Mouse (Mus musculus) intestine, embryonic 15.5 days (tissue): ENCODE data around the gene Ccdc30. TPM values are rescaled to one million over a fixed set of nuclear protein-coding genes. Genes with fewer than 3 reads are reported as not detected.

Experiments
- ATAC-seq: fragments of 200-750 bp; cut with Nextera tagmentation; 2 replicates; pipeline ENCODE4 v1.8.0; 2017; ENCODE audit warnings: moderate TSS enrichment, moderate library complexity
- H3K27ac ChIP-seq: fragments of 300-500 bp; sonication (generic); 2 replicates; pipeline ENCODE4 v1.5.1; 2015; ENCODE audit warnings: mild to moderate bottlenecking, inconsistent platforms
- H3K27me3 ChIP-seq: fragments of 300-500 bp; sonication (generic); replicated peaks from 2 replicates; pipeline ENCODE4 v1.6.1; 2015; ENCODE audit warnings: inconsistent platforms
- H3K36me3 ChIP-seq: fragments of 300-500 bp; sonication (generic); 2 replicates; pipeline ENCODE4 v1.6.1; 2015; ENCODE audit warnings: inconsistent platforms
- H3K4me1 ChIP-seq: fragments of 300-500 bp; sonication (generic); replicated peaks from 2 replicates; pipeline ENCODE4 v1.6.1; 2015; ENCODE audit warnings: inconsistent platforms
- H3K4me2 ChIP-seq: fragments of 300-500 bp; sonication (generic); replicated peaks from 2 replicates; pipeline ENCODE4 v1.6.1; 2015; ENCODE audit warnings: mild to moderate bottlenecking, inconsistent platforms
- H3K4me3 ChIP-seq: fragments of 300-500 bp; sonication (generic); replicated peaks from 2 replicates; pipeline ENCODE4 v1.5.1; 2015; ENCODE audit warnings: inconsistent platforms
- H3K9ac ChIP-seq: fragments of 300-500 bp; sonication (generic); 2 replicates; pipeline ENCODE4 v1.6.1; 2015; ENCODE audit warnings: inconsistent platforms
- H3K9me3 ChIP-seq: fragments of 300-500 bp; sonication (generic); 2 replicates; pipeline ENCODE4 v1.6.1; 2016; ENCODE audit warnings: inconsistent platforms
- WGBS: fragments of 180-500 bp; shearing (Covaris S2); methylation state at CpG from one replicate; pipeline ENCODE4 v1.1.7; 2015; 5-methylcytosine and 5-hydroxymethylcytosine counted together
- polyA plus RNA-seq: library from polyadenylated mRNA; unstranded; fragments of >200 nt; fragmentation: Nextera tagmentation; extraction: Ambion mirVana; gene quantifications from 2 replicates; pipeline ENCODE4 v1.2.1, GENCODE M21; 2015

Ccdc30 gene
- polyA plus RNA-seq, 1 experiment from 2014 or later, result 5.2 TPM

DNA sequence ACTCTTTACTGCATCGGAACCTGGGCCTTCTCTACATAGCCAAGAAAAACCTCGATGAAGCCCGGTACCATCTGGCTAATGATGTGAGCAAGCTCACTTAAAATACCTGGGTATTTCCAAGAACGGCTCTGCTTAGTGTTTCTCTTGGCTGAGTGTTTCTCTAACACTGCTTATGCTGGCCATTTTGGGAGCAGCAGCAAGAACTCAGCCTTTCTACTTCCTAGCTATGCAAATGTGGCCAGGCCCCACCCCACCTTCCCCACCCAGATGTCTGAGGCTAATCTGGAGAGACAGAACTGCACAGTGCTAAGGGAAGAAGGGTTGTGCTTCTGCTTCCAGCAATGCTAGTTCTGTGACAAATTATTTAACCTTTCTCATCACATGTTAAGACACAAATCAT lies 26.5 kb upstream of the Ccdc30 start:
- Histone ChIP-seq H3K4me2 (no peak overlapping the region), H3K4me3 (no peak overlapping the region), H3K9me3 (no peaks in the 10 kb centered on the region), H3K4me1 (no peaks in the 10 kb centered on the region), H3K36me3 (no peaks in the 10 kb centered on the region), H3K27me3 (no peaks in the 10 kb centered on the region), H3K27ac (no peak overlapping the region), H3K9ac (no peak overlapping the region)
- WGBS, result 90% methylated on average over 4 of the region's 4 CpGs
- no peak for ATAC-seq

DNA sequence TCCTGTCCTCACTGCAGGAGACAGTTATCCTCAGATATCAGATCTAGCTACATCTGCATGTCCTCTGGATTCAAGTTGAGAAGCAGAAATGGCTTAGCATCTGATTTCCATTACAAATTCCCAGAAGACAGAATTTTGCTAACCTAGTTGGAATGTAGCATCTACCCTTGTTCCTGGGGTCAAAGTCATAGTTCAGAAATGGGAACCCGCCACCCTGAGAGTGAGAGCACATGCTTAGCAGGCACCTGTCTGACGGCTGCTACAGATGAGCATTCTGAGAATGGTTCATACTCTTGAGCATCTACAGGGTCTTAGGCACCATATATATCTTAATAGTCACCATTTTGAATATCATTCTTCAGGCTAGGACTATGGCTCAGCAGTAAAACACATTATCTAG lies 22.6 kb upstream of the Ccdc30 start:
- Histone ChIP-seq H3K27ac (no peak overlapping the region), H3K9me3 (no peaks in the 10 kb centered on the region), H3K27me3 (no peaks in the 10 kb centered on the region), H3K4me1 (no peaks in the 10 kb centered on the region), H3K9ac (no peak overlapping the region), H3K4me2 (no peak overlapping the region), H3K4me3 (no peak overlapping the region), H3K36me3 (no peaks in the 10 kb centered on the region)
- no peak for ATAC-seq
- 91% methylated on average over 2 of the region's 2 CpGs for WGBS

DNA sequence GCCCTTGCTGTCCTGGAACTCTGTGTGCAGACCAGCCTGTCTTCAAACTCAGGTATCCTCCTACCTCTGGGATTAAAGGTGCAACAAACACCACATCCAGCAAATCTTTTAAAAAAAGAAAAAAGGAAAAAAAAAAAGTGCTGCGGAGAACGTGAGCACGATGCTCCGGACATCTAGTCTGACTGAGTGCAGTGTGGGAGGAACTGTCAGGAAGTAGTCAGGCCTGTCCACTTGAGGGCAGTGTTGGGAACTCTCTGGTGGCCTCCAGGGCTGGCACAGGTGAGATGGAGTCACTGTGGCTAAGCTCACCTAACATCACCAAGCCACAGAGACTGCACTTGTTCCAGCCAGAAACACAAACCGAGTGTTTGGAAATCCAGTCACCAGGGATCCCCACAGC lies 15.4 kb upstream of the Ccdc30 start:
- no peaks in the 10 kb centered on the region for H3K4me1 ChIP-seq
- H3K4me2 ChIP-seq, result no peak overlapping the region
- H3K4me3 ChIP-seq, result no peak overlapping the region
- no peaks in the 10 kb centered on the region for H3K9me3 ChIP-seq
- no peak overlapping the region for H3K9ac ChIP-seq
- no peaks in the 10 kb centered on the region for H3K36me3 ChIP-seq
- ATAC-seq, result no peak
- no peak overlapping the region for H3K27ac ChIP-seq
- H3K27me3 ChIP-seq, result no peaks in the 10 kb centered on the region
- 25% methylated on average over 5 of the region's 5 CpGs for WGBS

DNA sequence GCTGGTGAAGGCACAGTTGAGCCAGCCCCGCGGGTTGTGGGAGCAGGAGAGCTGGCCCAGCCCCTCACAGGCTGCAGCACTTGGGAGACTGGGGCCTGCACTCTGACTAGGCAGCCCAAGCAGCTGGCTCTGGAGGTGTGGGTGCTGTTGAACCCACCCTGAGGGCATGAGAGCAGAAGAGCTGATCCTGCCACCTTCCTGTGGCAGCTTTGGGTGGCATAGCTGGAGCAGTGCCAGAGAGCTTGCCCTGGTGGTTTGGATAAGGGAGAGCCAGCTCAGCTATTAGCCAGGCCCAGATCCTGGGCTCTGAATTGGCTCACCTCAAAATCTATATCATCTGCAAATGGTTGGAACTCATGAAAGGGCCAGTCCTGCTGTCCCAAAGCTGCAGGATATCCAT lies 12.4 kb upstream of the Ccdc30 start:
- H3K27me3 ChIP-seq, result no peaks in the 10 kb centered on the region
- WGBS, result 61% methylated on average over 2 of the region's 2 CpGs
- no peak for ATAC-seq

DNA sequence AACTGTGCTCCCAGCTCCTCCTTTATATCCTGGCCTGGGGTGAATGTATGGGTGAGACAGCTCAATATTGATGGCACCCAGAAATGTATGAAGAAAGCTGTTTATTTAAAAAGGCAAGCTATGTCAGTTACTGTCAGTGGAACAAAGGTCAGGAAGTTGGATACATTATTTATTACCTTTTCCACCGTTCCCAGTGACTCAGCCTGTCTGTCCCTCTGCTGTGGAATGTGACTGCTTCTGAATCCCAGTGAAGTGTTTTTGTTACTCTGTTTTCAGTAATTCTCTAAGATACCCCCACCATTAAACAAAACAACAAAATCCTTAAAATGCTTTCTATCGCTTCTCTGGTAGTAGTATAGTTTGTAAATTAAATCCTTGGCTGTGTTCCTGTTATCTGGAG lies 10.3 kb upstream of the Ccdc30 start:
- Histone ChIP-seq H3K36me3 (no peaks in the 10 kb centered on the region), H3K27ac (no peak overlapping the region), H3K9ac (no peak overlapping the region), H3K27me3 (no peaks in the 10 kb centered on the region), H3K4me1 (peaks cover 4% of the 10 kb centered on the region), H3K9me3 (no peaks in the 10 kb centered on the region), H3K4me3 (no peak overlapping the region), H3K4me2 (no peak overlapping the region)
- no peak for ATAC-seq
- WGBS, result 33% methylated on average over 2 of the region's 2 CpGs

More for the DNA sequence above, 12.4 kb upstream of the Ccdc30 start:
- no peaks in the 10 kb centered on the region; the same call in 1 of the 2 replicates for H3K4me1 ChIP-seq
- no peak overlapping the region for H3K27ac ChIP-seq
- no peak overlapping the region for H3K4me3 ChIP-seq
- H3K9me3 ChIP-seq, result no peaks in the 10 kb centered on the region
- no peak overlapping the region for H3K4me2 ChIP-seq
- no peak overlapping the region for H3K9ac ChIP-seq
- H3K36me3 ChIP-seq, result no peaks in the 10 kb centered on the region

DNA sequence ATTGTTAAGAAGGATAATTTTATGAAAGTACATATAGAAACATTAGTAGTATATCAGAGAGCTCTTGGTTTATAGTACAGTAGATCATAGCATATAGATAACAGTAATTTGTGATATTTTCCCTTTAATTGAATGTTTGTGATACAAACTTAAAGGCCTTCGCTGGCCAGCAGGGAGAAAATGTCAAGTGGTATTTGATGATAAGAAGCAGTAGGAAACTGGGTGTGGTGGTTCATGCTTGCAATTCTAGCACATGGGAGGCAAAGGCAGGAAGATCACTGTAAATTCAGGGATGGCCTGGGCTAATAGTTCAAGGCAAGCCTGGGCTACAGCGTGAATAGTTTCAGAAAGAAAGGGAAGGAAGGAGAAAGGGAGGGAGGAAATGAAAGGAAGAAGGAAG lies 9.8 kb upstream of the Ccdc30 start:
- no peak for ATAC-seq
- Histone ChIP-seq H3K9me3 (no peaks in the 10 kb centered on the region), H3K27me3 (no peaks in the 10 kb centered on the region), H3K27ac (no peak overlapping the region), H3K36me3 (no peaks in the 10 kb centered on the region), H3K4me2 (no peak overlapping the region), H3K9ac (no peak overlapping the region), H3K4me1 (peaks cover 4% of the 10 kb centered on the region), H3K4me3 (no peak overlapping the region)
- 83% methylated on average over 2 of the region's 2 CpGs for WGBS

DNA sequence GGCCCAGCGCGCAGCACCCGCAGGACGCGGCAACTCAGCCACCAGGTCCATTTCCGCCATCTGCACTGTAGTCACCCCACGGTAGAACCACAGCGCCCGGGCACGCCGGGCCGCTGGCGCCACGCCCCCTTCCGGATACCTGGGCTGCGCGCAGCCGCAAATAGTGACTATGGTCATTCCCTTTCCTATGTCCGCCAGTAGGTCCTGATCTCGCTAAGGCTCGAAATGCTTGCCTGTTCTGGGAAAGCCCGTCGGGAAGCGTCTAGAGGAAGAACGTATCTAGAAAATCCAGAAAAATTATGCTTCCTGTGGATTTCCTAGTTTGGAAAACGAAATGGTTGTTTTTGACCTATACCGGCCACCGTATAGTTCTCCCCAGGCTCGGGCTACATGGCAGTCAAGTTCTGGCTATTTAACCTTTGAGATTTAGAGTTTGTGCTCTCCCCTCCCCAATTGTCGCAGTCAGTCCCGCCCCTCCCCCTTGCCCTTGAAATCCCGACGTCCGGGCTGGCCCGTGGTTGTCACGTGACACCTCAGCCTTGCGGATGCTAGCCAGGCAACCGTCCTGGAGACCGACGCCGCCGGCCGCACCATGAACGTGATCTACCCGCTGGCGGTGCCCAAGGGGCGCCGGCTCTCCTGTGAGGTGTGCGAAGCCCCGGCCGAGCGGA lies 7.1 kb upstream of the Ccdc30 start, which contains the start of the genes Ppcs and Zmynd12:
Gene Ppcs, minus strand, starts transcription at position 127 of the 671 bp plus-strand sequence.
Gene Zmynd12, plus strand, starts transcription at position 521 of the 671 bp plus-strand sequence.
- H3K27me3 ChIP-seq, result no peaks in the 10 kb centered on the region
- H3K27ac ChIP-seq, result peak within 1 kb of the TSS; percentile 85
- H3K4me2 ChIP-seq, result peak within 1 kb of the TSS; percentile 78
- H3K36me3 ChIP-seq, result no peaks in the 10 kb centered on the region
- H3K9ac ChIP-seq, result peak within 1 kb of the TSS; percentile 88
- under 1% methylated on average over 52 of the region's 52 CpGs for WGBS
- peaks cover 4% of the 10 kb centered on the region for H3K4me1 ChIP-seq
- ATAC-seq, result peak; percentile 98
- peak within 1 kb of the TSS; percentile 79 for H3K4me3 ChIP-seq
- no peaks in the 10 kb centered on the region for H3K9me3 ChIP-seq

DNA sequence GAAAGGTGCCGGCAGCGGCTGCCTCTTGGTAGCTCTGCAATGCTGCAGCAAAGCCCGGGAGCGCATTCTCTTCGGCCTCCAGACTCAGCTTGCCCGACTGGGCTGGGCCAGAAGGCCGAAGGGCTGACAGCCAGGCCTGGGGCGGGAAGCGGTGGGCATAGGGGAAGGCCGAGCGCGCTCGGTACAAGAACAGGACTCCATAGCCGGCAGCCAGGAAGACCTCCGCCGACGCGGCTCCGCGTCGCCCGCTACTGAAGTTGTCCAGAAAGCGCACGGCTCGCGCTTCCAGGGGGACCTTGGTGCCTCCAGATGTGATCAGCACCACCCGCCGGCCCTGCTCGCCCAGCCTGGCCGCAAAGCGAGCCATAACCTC lies 6.6 kb upstream of the Ccdc30 start:
- Histone ChIP-seq H3K36me3 (no peaks in the 10 kb centered on the region), H3K9ac (peak overlapping the region; percentile 88), H3K27me3 (no peaks in the 10 kb centered on the region), H3K4me1 (peaks cover 4% of the 10 kb centered on the region), H3K4me2 (peak overlapping the region; percentile 78), H3K4me3 (peak overlapping the region; percentile 79), H3K27ac (peak overlapping the region; percentile 85), H3K9me3 (no peaks in the 10 kb centered on the region)
- peak; percentile 68 for ATAC-seq
- WGBS, result under 1% methylated on average over 31 of the region's 31 CpGs

DNA sequence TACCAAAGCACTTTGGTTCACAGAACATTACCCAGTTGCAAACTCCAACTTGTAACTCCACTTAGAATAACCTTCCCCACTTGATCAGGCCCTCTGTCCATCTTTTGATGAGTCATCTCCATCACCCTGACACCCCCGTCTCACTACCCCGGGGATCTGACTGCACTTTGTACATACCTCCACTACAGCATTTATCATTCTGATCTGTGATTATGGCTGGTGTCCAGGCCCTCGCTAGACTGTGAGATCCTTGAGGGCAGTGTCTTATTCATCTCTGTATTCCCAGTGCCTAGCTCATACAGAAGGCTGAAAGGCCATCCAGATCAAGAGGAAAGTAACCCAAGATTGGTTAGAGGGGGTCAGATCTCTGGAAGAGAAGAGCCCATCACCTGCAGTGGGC lies 5.9 kb upstream of the Ccdc30 start:
- 19% methylated on average over 3 of the region's 3 CpGs for WGBS
- Histone ChIP-seq H3K27ac (no peak overlapping the region), H3K4me2 (peak overlapping the region; percentile 78), H3K27me3 (no peaks in the 10 kb centered on the region), H3K4me3 (peak overlapping the region; percentile 79), H3K9me3 (no peaks in the 10 kb centered on the region), H3K36me3 (no peaks in the 10 kb centered on the region), H3K9ac (peak overlapping the region; percentile 88), H3K4me1 (peaks cover 4% of the 10 kb centered on the region)
- ATAC-seq, result no peak

DNA sequence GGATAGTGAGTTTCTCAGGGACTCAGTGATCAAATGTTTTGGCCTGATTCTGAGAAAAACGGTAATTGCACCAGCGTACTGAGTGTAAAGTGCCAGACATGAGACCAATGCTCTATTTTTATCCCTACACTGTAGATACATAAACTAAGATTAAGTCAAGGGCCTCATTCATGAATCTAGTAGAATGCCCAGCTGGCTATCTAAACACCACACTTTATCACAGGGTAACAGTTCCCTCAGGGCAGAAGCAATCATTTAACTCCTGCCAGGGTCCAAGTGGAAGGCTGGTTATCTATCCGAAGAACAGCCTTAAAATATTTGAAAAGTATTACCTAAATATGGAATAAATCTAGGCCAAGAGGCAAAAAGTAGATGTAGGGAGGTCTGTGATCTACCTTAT lies 2.6 kb upstream of the Ccdc30 start:
- ATAC-seq, result no peak
- H3K9ac ChIP-seq, result no peak overlapping the region
- H3K36me3 ChIP-seq, result no peaks in the 10 kb centered on the region
- H3K9me3 ChIP-seq, result no peaks in the 10 kb centered on the region
- no peaks in the 10 kb centered on the region for H3K27me3 ChIP-seq
- H3K4me2 ChIP-seq, result no peak overlapping the region
- WGBS, result 87% methylated on average over 3 of the region's 3 CpGs
- no peak overlapping the region for H3K4me3 ChIP-seq
- H3K4me1 ChIP-seq, result peaks cover 8% of the 10 kb centered on the region
- no peak overlapping the region for H3K27ac ChIP-seq

DNA sequence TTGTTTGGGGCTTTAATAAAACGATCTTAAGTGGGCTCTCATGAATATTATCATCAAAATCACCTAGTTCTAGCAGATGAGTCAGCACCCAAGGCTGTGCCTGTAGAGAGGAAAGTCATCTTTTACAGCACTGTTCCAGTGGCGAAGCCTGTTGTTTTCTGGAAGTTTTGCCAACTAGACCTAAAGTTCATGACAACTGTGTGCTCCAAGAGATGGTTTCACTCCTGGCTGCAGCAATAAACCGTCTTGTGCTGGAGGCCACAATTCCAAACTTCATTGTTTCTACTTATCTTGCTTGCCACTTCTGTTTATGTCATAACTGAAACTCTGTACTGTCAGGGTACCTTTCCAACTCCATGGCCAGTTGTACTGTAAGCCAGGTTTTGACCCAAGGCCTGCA lies 1.9 kb upstream of the Ccdc30 start:
- Histone ChIP-seq H3K9me3 (no peaks in the 10 kb centered on the region), H3K27ac (no peak overlapping the region), H3K27me3 (no peaks in the 10 kb centered on the region), H3K4me1 (peaks cover 8% of the 10 kb centered on the region), H3K36me3 (no peaks in the 10 kb centered on the region), H3K4me3 (no peak overlapping the region), H3K4me2 (no peak overlapping the region), H3K9ac (no peak overlapping the region)
- 70% methylated on average over 3 of the region's 3 CpGs for WGBS
- ATAC-seq, result no peak

DNA sequence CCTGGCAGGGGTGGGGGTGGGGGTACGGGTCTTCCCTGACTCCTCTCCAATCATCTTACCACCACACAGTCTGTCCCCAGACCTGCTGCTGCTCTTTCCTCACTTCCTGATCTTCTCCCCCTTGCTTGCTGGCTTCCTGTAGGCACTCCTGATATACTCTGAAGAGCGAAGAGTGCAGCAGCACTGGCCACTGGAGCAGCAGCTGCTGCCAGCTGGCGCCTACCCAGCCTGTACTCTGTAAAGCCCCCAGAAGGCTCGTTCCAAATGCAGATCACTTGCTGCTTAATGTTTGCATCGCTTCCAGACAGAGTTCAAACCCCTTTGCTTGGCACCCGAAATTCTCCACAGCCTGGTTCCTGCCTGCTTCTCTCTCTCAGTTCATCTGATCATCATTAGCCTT lies 2.5 kb downstream of the Ccdc30 start:
- Histone ChIP-seq H3K27ac (no peak overlapping the region), H3K27me3 (no peaks in the 10 kb centered on the region), H3K4me2 (no peak overlapping the region), H3K4me1 (0 out of 2 replicates have a peak, but pooled peaks cover 4% of the 10 kb centered on the region), H3K36me3 (no peaks in the 10 kb centered on the region), H3K9me3 (no peaks in the 10 kb centered on the region), H3K4me3 (no peak overlapping the region), H3K9ac (no peak overlapping the region)
- no peak for ATAC-seq
- WGBS, result 62% methylated on average over 6 of the region's 6 CpGs
